Mouse (Mus musculus) CH12.LX (cell line): Measurements from ENCODE around the gene Tldc1. TPM values are rescaled to one million over a fixed set of nuclear protein-coding genes. Genes with fewer than 3 reads are reported as not detected.
A peak's percentile ranks its signal among the peaks of the same experiment; 100 is the strongest.

Experiments
- DNase-seq: peaks from one replicate; pipeline ENCODE4 v3.0.0-alpha.2; 2013; ENCODE audit errors: extremely low read depth
- H3K27ac ChIP-seq: 2 replicates; pipeline ENCODE4 v1.5.1; 2012; ENCODE audit warnings: low read depth, mild to moderate bottlenecking, control low read depth, moderate library complexity; ENCODE audit not compliant: insufficient read depth
- H3K27me3 ChIP-seq: replicated peaks from 2 replicates; pipeline ENCODE3; 2012; ENCODE audit warnings: inconsistent platforms
- H3K36me3 ChIP-seq, 2 experiments: replicated peaks in 1 of 2; 2 replicates each; pipeline versions ENCODE3 to v1.6.1; 2012; ENCODE audit warnings: inconsistent platforms in 1 of 2, low read length in 1 of 2, mild to moderate bottlenecking in 1 of 2, mixed read lengths in 1 of 2, moderate library complexity in 1 of 2; ENCODE audit not compliant: control insufficient read depth in 1 of 2, insufficient read depth in 1 of 2
- H3K4me1 ChIP-seq, 2 experiments: 2 replicates each; pipeline ENCODE4 v1.6.1; 2012; ENCODE audit warnings: inconsistent platforms in 1 of 2, moderate library complexity in 1 of 2; ENCODE audit not compliant: insufficient read depth in 2 of 2, control insufficient read depth in 1 of 2
- H3K4me2 ChIP-seq: 2 replicates; pipeline ENCODE4 v1.6.1; 2012; ENCODE audit warnings: low read depth, mild to moderate bottlenecking, control low read depth; ENCODE audit not compliant: poor library complexity, insufficient read depth, severe bottlenecking
- H3K4me3 ChIP-seq, 3 experiments: fragments of 150-350 bp in 1 of 3; sonication (generic) in 1 of 3; replicated peaks in 1 of 3; 2 replicates each; pipeline versions ENCODE3 to v1.5.1; 2011 to 2012; ENCODE audit warnings: low read depth in 2 of 3, low read length in 2 of 3, mild to moderate bottlenecking in 2 of 3, moderate library complexity in 2 of 3, control low read depth in 1 of 3, improper control_type of control experiment in 1 of 3, inconsistent platforms in 1 of 3, mixed read lengths in 1 of 3; ENCODE audit not compliant: poor library complexity in 1 of 3
- H3K79me2 ChIP-seq: replicated peaks from 2 replicates; pipeline ENCODE4 v1.6.1; 2012; ENCODE audit warnings: mild to moderate bottlenecking, moderate library complexity; ENCODE audit not compliant: control insufficient read depth, poor library complexity, insufficient read depth, severe bottlenecking; ENCODE audit errors: extremely low read depth
- H3K9ac ChIP-seq: 2 replicates; pipeline ENCODE4 v1.6.1; 2012; ENCODE audit warnings: low read depth, mild to moderate bottlenecking, control low read depth, moderate library complexity; ENCODE audit not compliant: insufficient read depth
- H3K9me3 ChIP-seq: replicated peaks from 2 replicates; pipeline ENCODE3; 2012; ENCODE audit warnings: low read length, inconsistent platforms, mixed read lengths
- CHD2 ChIP-seq: IDR thresholded peaks from 2 replicates; pipeline ENCODE4 v1.6.1; 2011; ENCODE audit warnings: low read length, improper control_type of control experiment
- ELF1 ChIP-seq: IDR thresholded peaks from 2 replicates; pipeline ENCODE4 v1.6.1; 2014; ENCODE audit warnings: low read depth, mild to moderate bottlenecking, inconsistent platforms, low read length, improper control_type of control experiment
- ETS1 ChIP-seq: conservative IDR thresholded peaks from 2 replicates; pipeline ENCODE4 v1.6.1; 2012; ENCODE audit warnings: low read depth, mild to moderate bottlenecking, inconsistent platforms, low read length, improper control_type of control experiment, moderate library complexity
- IRF4 ChIP-seq: IDR thresholded peaks from 2 replicates; pipeline ENCODE4 v1.6.1; 2014; ENCODE audit warnings: low read depth, mild to moderate bottlenecking, inconsistent platforms, low read length, improper control_type of control experiment
- KAT2A ChIP-seq: IDR thresholded peaks from 2 replicates; pipeline ENCODE4 v1.6.1; 2012; ENCODE audit warnings: low read length, improper control_type of control experiment, inconsistent platforms; ENCODE audit not compliant: insufficient replicate concordance
- MAX ChIP-seq: IDR thresholded peaks from 2 replicates; pipeline ENCODE4 v1.6.1; 2011; ENCODE audit warnings: low read length, improper control_type of control experiment
- MEF2A ChIP-seq: IDR thresholded peaks from 2 replicates; pipeline ENCODE4 v1.6.1; 2014; ENCODE audit warnings: low read depth, mild to moderate bottlenecking, inconsistent platforms, low read length, improper control_type of control experiment, borderline replicate concordance
- MXI1 ChIP-seq: IDR thresholded peaks from 2 replicates; pipeline ENCODE4 v1.6.1; 2011; ENCODE audit warnings: mild to moderate bottlenecking, low read depth, low read length, improper control_type of control experiment
- NELFE ChIP-seq: IDR thresholded peaks from 2 replicates; pipeline ENCODE4 v1.6.1; 2011; ENCODE audit warnings: low read depth, low read length, improper control_type of control experiment
- RAD21 ChIP-seq: IDR thresholded peaks from 2 replicates; pipeline ENCODE4 v1.6.1; 2011; ENCODE audit warnings: low read depth, mild to moderate bottlenecking, low read length, improper control_type of control experiment, moderate library complexity
- SIN3A ChIP-seq: IDR thresholded peaks from 2 replicates; pipeline ENCODE4 v1.6.1; 2012; ENCODE audit warnings: low read length, improper control_type of control experiment, inconsistent platforms
- USF1 ChIP-seq: IDR thresholded peaks from 2 replicates; pipeline ENCODE4 v1.6.1; 2014; ENCODE audit warnings: low read depth, mild to moderate bottlenecking, inconsistent platforms, low read length, improper control_type of control experiment
- USF2 ChIP-seq: conservative IDR thresholded peaks from 2 replicates; pipeline ENCODE4 v1.6.1; 2011; ENCODE audit warnings: low read depth, low read length, improper control_type of control experiment
- ZC3H11A ChIP-seq: IDR thresholded peaks from 2 replicates; pipeline ENCODE4 v1.6.1; 2012; ENCODE audit warnings: low read depth, mild to moderate bottlenecking, inconsistent platforms, low read length, improper control_type of control experiment
- dilution Hi-C: fragments of 300-500 bp; cut with MboI; formaldehyde crosslinking; loops from 2 replicates; pipeline ENCODE4 v1.14.3; 2020; ENCODE audit warnings: low sequenced_read_pairs; ENCODE audit not compliant: extremely low pct_unique_long_range_greater_than_20kb, extremely low pct_ligation_motif_present
- in situ Hi-C: fragments of 300-500 bp; cut with MboI; formaldehyde crosslinking; loops from 3 replicates; pipeline ENCODE4 v1.14.3; 2019; ENCODE audit warnings: low sequenced_read_pairs, low pct_ligation_motif_present, low pct_unique_long_range_greater_than_20kb, mixed read lengths
- polyA plus RNA-seq: library from polyadenylated mRNA; unstranded; fragments of >175 nt; gene quantifications from 2 replicates; pipeline ENCODE4 v1.2.1, GENCODE M21; 2012; ENCODE audit warnings: low read depth; ENCODE audit not compliant: insufficient read length
- total RNA-seq, 2 experiments: library from RNA; depleted of rRNA; stranded (reverse); fragments of 300-350 nt in 1 of 2; fragments of >200 nt in 1 of 2; gene quantifications; 2 replicates each; pipeline ENCODE4 v1.2.3; 2012 to 2014

Gene Tldc1
- total and polyA plus RNA-seq, 3 experiments: 3.8 to 10.4 (median 7.7) TPM

DNA sequence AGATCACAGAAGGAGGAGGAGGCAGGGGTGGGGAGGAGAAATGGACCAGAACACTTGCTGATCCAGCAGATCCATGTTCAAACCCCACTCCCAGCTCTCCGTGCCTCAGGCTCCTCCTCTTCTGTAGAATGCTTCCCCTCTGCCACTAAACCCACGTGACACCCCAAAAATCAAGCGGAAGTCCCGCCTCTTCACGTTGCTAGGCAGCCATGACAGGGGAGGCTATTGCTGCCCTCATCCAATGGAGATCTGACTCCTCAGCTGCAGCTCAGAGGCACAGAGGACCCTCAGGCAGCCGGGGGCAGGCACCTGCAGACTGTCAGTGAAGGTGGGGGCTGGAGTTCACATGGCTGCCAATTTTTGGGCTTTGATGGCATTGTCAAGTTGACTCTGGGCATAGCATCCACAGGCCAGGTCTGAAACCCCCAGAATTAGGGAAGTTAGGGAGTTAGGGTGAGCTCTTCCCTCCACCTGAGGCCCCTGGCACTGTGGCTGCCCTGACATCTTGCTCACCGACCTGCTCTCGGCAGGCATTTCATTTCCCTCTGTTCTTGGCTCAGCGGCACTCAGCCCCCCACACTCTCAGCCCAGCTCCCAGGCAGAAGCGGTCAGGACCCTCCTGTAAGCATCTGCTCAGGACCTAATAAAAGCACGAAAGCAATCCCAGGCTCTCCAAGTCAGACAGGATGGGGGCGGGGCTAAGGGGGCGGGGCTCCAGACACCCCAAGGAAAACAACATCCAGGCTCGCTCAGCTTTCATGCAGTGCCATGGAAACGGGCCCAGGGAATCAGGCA, 20.2 kb upstream of the Tldc1 start:
- DNase-seq: no peak
- dilution Hi-C loops (no loop called here), in situ Hi-C loops (no loop called here)
- Histone ChIP-seq H3K27me3 (no peaks in the 10 kb centered on the region), H3K79me2 (no peaks in the 10 kb centered on the region), H3K4me2 (peak overlapping the region; percentile 10; the same call in 1 of the 2 replicates), H3K4me1 (peaks cover 7 to 24% of the 10 kb centered on the region in 2 experiments), H3K27ac (no peak overlapping the region), H3K4me3 (no peak overlapping the region), H3K36me3 (no peaks in the 10 kb centered on the region), H3K9me3 (peaks cover 4% of the 10 kb centered on the region), H3K9ac (no peak overlapping the region)
- TF ChIP-seq USF1 (peak; percentile 33), RAD21 (no peak)

DNA sequence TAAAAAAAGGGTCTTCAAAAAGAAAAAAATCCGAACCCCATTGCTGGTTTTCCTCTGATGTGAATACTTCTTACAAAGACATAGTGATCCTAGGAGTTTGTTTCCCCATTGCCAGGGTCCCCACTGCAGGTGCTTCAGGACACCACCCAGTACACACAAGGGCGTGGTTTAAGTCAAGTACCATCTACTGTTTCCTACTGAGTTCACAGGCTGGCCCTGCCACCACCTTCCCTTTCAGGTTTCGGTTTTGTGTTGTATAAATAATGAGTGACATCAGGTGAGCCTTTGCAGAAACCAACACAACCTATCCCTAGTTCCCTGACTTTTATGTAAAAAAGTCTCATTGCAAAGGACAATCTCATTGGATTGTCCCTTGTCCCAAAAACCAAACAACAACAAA, 17.4 kb upstream of the Tldc1 start:
- in situ Hi-C loops (no loop called here), dilution Hi-C loops (no loop called here)
- Histone ChIP-seq H3K36me3 (no peaks in the 10 kb centered on the region), H3K79me2 (no peaks in the 10 kb centered on the region), H3K4me1 (peaks cover 5 to 25% of the 10 kb centered on the region in 2 experiments; a peak in 3 of 4 replicates), H3K4me3 (no peak overlapping the region), H3K9me3 (no peaks in the 10 kb centered on the region), H3K9ac (no peak overlapping the region), H3K27me3 (no peaks in the 10 kb centered on the region), H3K27ac (no peak overlapping the region), H3K4me2 (no peak overlapping the region)
- TF ChIP-seq ZC3H11A (no peak), ELF1 (no peak), IRF4 (no peak), CHD2 (no peak), MAX (no peak), USF1 (no peak), NELFE (no peak), USF2 (no peak), KAT2A (no peak), SIN3A (no peak), MEF2A (no peak), ETS1 (no peak), MXI1 (no peak)
- no peak for DNase-seq
